Mouse (Mus musculus) liver, postnatal 0 days (tissue): ENCODE results near the gene Tomm20.

ENCODE experiments used
- CTCF ChIP-seq: sonication (generic); IDR thresholded peaks from 2 replicates; pipeline ENCODE4 v1.5.1; 2016; ENCODE audit warnings: antibody characterized with exemption, low read depth
- EP300 ChIP-seq: IDR thresholded peaks from 2 replicates; pipeline ENCODE4 v1.6.1; 2016; ENCODE audit warnings: antibody characterized with exemption, low read depth, mild to moderate bottlenecking

GRCm38 (mm10) chr8:126916611-126917010 is 29.0 kb downstream of the Tomm20 start:
- TF ChIP-seq CTCF (no peak), EP300 (no peak)
